Mouse (Mus musculus) kidney, adult 8-10 months (tissue): ENCODE measurements around the gene Vcl.

ENCODE experiments used
- DNase-seq, 2 experiments: peaks; one replicate each; pipeline ENCODE4 v3.0.0; 2022

Vcl gene

DNA sequence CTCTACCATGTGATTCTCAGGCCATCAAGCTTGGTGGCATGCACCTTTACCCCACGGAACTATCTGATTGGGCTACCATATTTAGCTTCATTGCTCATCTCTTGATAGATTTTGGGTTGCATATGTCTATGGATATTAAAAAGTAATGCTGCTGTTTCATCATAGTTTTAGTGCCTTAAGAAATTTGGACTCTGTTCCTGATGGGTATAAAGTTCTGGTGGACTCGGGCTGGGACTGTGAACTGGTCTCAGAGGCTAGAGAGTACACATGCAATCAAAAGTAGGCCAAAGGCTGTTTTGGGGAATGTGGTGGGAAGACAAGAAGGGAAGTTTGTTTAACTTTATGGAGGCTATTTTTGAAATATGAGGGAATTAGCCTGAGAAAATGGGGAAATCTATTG lies 16.1 kb downstream of the Vcl start:
- no peak for DNase-seq

DNA sequence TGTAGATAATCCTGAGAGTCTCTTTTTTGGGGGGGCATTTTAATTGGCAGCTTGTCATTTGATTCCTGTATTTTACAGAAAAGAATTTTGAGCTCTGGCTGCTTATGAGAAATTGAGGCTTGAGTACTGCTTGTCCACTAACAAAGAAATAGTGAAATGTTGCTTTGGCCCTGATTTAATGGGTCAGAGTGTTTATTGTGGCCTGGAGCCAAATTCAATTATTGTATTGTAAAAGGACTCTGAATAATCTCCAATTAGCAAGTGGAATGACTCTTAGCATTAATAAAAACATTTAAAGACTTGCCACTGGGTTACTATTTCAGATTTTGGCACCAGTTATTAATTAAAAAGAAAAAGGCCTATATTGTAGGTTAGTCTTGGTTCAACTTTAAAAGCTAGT lies 26.8 kb downstream of the Vcl start:
- no peak for DNase-seq

DNA sequence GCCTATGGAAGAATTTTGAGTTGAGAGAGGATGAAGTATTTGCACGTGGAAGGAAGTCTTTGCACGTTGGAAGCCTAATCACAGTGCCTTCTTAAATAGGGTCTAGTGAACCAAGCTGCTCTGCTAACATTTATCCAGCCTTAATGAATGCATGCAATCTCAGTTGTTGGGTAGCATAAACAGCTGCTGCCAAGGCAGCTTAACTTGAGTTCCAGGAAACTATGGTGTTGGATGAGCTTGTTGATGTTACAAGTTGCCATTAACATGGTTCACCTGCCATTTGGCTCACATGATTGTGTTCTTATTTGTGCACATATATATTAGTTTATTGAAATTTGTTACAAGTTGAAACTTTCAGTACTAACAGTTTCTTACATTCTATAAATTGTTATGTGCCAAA lies 29.8 kb downstream of the Vcl start:
- no peak for DNase-seq

DNA sequence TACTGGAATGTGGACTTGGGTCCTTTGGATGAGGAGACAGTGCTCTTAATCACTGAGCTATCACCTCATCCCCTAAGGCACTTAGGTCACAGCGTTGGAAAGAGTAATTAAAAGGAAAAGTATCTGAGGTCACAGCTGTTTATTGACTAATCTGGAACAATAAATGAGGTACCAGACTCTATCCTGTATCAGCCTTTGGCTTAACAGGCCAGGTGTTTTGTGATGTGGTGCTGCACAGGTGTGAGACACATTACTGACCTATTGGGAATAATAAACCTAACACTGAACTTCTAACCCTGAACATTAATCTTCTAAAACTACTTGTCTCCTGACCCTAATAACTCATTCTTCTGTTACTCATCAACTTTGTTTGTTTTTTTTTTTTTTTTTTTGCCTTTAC lies 33.3 kb downstream of the Vcl start:
- DNase-seq, result no peak

DNA sequence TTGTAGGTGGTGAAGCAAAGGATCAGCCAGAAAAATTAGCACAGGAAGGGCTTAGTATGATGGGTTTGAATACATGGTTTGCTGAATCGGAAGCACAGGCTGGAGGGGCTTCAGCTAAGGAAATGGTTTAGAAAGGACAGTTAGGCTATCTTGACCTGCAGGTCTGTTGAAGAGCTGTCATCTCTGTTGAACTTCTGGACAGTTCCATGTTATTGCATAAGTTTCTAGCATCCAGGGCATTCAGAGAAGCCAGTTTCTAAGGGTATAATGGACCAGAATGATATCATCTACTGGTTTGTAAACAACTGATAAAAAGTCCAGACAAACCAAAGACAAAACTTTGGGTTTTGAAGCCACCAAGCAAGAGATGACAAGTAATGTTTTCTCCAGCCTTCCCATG lies 33.7 kb downstream of the Vcl start:
- DNase-seq, result no peak

DNA sequence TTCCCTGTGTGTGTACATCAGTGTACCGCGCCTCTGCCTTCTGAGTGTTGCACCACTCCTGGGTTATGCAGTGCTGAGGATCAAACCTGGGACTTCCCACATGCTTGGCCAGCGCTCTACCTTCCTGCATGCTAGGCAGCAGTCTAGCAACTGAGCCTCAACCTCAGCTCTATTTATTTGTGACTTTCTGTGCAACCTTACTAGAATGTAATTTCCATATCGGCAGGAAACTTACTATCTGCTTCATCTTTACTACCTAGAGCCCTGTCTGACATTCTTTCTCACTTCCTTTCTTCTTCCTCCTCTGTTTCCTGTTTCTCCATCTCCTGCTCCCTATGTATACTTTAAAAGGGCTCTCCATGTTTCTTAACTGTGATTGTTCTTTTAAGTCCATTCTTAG lies 34.7 kb downstream of the Vcl start:
- no peak for DNase-seq

DNA sequence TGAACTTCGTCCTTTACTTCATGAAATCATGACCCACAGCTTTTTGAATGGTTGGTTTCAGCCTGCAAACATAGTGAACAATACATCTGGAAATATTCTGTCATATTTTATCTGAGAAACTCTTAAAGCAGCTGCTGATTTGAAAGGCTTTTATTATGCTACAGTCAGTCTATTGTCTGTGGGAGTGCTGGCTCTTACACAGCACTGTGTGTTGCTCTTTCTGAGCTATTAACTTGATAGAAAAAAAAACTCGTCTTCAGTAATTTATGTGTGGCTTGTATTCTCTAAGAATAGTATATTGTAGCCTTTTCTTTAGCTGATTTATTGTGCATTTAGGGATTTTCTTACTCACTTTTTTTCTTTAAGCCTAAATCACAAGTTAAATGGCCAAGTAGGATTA lies 35.1 kb downstream of the Vcl start:
- DNase-seq, result no peak

DNA sequence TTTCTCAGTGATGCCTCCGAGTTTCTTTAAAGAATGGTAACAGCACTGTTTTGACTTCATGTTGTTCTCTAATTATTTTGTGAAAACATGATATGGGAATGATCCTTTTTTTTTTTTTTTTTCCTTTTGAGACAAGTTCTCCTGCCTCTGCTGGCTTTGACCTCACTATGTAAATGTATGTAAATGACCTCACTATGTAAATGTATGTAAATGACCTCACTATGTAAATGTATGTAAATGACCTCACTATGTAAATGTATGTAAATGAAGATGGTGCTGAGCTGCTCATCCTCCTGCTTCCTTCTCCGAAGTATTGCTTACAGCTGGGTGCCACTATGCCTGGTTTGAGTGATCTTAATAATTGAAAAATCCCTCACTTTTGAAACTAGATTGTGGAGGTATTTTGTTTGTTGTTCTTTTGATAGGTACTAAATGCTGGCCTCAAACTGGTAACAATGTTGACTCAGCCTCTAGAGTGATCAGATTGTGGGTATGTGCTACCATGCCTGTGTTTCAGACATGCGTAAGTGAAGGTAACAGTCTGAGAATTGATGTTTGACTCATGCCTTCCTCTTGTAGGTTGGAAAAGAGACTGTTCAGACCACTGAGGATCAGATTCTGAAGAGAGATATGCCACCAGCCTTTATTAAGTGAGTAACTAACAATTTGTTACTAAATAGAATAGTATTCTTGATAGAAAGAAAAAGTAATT lies 37.9 kb downstream of the Vcl start:
- DNase-seq, result no peak

DNA sequence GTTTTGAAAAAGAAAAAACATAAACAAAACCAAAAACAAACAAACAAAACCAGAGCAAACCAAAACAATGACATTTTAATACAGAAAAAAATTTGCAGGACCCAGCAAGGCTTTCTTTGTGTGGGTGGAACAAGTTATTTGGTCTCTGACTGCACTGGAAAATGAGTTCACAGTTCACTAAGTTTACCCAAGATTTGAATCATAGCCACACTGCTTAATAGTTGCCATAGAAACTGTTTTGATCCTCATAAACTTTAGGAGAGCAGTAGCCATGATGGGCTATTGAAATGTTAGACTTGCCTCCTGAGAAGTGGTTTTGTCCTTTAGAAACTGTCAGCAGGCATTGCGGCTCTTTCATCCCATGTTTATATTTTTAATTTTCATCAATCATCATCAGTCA lies 39.9 kb downstream of the Vcl start:
- DNase-seq, result no peak

DNA sequence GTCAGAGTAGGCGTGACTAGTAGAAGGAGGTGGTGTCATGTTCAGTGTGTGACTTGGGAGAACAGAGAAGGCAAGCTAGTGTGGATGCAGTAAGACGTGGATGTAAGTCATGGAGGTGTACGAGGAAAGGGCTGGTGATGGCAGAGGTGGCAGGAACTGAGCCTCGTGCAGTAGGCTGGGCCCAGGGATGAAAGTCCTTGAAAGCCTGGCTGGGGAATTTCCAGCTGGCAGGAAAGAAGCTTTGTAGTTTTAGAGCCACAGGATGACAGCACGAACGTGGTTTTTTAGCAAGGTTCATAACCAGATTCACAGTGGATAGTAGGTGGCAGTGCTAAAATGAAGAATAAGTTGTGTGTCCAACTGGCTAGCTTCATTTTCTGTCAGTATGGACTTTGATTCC lies 41.2 kb downstream of the Vcl start:
- peak; percentile 37 to 56 for DNase-seq

DNA sequence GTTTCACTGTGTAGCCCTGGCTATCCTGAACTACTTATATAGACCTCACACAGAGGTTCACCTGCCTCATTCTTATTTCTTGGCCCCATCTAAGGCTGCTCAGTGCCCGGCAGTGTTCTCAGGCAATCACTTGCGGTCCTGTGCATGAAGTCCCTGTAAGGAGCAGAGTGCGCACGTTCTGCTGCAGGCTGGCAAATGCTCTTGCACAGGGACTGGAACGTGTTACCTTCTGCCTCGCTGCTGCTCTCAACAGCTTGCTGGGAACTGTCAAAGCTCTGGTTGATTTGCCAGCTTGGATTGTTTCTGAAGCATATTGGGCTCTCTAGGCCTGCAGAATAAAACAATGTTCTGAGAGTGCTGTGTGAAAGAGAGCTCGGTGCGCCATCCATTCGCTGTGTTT lies 41.7 kb downstream of the Vcl start:
- DNase-seq, result no peak

DNA sequence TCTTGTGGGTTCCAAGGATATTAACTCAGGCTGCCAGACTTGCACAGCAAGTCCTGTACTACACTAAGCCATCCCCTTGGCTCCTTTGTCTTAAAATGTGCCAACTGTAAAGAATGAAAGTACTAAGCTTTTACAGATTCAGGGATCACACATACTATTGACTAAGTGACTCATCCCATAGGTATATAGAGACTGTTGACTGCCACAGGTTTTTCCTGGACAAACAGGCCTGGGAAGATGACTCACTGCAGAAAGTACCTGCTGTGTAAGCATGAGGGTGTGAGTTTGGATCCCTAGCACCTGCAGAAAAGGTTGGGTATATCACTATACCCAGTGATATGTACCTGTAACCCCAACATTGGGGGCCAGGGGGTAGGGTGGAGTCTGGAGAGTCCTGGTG lies 44.6 kb downstream of the Vcl start:
- DNase-seq, result no peak

DNA sequence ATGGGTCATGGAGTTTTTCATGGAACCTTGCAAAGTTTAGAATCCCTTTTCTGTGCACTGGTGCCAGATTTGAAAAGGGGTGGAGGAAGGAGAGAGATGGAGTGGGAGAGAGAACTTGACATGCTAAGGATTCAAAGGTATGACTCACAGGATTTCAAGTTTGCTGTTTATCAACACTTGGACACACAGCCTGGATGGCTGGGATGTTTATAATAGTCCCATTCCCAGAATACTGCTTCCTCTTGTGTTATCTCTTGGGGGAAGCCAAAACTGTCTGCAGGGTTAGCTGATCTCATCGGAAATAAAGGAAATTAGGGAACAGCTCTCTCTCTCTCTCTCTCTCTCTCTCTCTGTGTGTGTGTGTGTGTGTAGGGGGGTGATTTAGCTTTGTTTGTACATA lies 47.5 kb downstream of the Vcl start:
- no peak for DNase-seq

DNA sequence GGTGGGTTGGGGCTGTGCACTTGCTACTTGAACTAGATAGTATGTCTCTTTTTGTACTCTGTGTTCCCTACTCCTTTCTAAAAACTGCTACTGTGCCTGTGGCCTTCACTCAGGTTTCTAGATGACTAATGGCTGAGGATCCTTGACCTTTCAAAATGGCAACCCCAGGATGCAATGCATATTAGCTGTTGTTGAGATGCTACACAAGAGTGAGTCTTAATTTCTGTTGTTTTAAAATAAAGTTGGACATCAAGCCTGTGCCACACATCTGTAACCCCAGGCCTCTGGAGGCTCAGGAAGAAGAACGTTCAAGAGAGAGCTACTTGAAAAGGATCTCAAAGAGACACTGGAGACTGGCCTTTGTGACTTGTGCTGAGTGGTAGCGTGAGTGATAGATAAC lies 48.5 kb downstream of the Vcl start:
- no peak for DNase-seq

DNA sequence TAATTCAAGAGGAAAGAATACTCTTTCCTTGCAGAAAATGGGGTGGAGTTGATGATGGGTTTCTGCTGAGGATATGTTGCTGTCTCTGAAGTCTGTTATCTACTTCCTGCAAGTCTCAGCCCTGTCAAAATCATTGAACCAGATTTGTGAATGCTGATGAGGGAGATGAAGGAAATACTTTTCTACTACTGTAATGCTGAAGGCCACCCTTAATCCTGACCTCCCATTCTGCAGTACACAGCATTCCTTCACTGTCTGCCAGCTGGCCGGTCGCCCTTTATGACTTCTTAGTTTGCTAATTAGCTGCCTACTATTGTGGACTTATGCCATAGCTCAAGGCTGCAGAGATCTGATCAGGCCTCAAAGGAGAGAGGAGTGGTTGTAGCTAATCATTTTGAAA lies 54.6 kb downstream of the Vcl start:
- DNase-seq, result peak; percentile 88 to 90

DNA sequence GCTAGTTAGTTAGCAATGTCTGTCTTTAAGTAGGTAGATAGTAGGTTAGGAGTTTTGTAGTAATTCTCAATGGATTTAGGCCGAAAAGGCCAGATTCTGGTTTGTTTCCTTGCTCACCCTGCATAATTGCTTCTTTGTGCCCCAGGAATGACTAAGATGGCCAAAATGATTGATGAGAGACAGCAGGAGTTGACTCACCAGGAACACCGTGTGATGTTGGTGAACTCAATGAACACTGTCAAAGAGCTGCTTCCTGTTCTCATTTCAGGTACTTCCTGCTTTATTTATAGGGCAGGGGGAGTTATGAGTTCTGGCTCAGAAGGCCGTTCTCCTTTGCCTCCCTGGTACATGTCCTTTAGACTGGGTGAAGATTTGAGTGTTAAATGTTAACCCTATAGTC lies 56.3 kb downstream of the Vcl start:
- peak in 1 of 2 experiments; percentile 22 for DNase-seq

DNA sequence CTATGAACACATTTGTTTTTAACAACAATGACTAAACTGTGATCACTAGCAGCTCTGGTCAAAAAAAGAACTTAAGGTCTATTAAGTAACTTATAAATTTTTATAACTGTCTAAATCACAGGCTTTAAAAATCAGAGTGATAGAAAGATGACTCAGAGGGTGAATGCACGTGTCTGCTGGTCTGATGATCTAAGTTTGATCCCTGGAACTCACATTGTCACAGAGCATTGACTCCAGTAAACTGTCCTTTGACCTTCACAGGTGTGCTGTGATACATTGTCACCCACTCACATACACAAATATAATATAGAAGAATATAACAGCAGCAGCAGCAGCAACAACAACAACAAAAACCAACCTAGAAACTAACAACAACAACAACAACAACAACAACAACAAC lies 62.3 kb downstream of the Vcl start:
- no peak for DNase-seq

DNA sequence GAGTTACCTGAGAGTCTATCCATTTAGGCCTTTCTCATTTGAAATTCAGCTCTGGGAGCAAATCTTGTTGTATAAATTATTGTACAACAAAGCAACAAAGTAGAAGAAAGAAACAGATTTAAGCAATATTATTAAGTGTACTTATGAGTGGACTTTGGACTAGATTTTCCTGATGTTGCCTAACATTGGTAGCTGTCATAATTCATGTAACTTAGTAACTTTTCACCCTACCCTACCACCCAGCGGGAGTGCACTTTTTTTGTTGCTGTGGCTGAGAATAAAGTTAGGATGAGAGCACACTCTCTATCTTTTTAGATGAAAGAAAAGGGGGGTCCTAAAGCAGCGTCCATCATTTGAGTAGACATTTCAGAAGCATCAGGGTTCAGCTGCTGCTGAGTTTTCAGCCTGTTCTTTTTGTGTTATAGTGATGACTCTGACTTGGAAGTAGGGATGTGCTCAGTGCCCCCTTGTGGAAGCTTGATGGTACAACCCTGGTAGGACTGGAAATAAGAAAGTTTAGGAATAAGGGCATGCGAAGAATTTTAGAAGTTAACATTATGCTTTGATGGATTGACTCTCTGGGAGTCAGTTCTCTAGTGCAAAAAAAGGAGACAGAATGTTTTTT lies 64.0 kb downstream of the Vcl start:
- peak; percentile 41 to 65 for DNase-seq

DNA sequence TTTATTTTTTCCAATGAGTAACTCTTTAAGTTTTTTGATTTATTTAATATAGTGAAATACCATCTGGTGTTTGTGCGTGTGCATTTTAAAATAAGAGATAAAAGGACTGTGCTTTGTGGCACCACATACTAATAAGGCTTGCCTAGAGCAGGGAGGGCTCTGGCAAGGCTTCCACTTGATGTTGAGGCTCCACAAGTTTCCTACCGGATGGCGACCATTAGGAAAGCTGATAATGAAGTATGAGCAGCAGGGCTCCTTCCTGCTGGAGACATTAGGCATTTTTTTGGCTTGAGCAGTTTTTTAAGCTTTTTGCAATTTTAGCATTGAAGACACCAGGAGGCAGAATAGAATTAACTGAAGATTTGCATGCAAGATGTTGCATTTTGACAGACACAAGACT lies 65.3 kb downstream of the Vcl start:
- DNase-seq, result no peak

DNA sequence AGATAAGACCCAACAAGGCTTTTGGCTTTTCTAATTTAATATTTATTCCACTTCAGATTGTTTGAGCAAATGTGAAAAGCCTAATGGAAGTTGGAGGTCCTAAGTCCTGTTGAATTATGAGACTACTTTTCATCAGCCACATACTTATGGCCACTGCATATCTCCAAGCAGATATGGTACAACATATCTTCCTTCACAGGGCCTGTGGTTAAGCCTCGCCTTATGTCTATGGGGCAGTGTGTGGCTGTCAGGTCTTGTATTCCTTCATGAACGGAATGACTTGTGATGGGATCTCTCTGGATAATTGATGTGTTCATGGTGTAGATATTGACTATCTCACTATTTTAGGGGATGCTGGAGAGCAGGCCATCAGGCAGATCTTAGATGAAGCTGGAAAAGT lies 66.3 kb downstream of the Vcl start:
- no peak for DNase-seq

DNA sequence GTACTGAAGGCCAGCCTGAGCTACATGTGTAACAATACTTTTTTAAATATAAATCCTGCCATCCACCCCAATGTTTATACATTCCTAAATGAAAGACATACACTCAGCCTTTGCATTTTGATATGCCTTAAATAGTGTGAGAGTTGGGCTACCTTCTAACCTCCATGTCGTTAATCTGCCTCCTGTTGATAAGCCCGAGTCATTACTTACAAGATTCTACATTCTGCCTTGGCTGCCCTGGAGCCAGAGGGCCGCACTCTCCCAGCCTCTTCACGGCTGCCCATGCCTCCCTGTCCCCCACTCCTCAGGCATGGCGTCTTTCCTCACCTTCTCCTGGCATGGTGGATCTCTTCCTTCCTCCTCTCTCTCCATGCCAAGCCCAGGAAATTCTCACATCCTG lies 67.2 kb downstream of the Vcl start:
- DNase-seq, result no peak

DNA sequence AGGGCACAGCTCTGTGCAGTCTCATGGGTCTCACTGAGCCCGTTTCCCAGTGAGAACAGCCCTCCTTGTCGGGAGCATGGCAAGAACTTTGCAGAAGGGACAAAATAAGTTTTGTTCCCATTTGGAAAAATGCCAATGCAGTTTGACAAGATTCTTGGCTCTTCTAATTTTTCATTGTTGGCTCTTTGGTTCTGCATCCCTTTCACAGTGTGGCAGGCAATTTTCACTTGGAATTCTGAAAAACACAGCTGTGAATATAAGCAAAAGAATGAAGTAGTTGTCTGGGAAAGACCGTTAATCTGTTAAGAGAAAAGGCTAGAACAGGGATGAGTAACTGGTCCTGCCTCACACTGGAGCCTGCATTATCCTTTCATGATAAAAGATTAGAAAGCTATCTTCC lies 68.3 kb downstream of the Vcl start:
- no peak for DNase-seq

DNA sequence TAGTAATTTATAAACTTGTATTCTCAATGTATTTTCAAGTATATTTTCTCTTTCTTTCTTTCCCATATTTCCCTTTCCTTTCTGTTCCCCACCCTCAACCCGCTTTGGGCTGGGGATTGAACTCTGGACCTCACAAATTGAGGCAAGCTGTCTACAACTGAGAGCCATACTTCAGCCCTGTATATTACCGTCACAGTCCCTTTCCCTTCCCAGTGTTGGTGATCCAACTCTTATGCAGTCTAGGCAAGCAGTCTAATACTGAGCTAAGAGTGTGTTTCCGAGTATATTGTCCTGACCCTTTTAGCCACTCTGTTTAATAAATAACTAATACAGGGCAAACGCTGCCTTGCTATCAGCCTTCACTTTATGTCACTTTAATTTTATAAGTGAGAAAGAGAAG lies 70.4 kb downstream of the Vcl start:
- no peak for DNase-seq

DNA sequence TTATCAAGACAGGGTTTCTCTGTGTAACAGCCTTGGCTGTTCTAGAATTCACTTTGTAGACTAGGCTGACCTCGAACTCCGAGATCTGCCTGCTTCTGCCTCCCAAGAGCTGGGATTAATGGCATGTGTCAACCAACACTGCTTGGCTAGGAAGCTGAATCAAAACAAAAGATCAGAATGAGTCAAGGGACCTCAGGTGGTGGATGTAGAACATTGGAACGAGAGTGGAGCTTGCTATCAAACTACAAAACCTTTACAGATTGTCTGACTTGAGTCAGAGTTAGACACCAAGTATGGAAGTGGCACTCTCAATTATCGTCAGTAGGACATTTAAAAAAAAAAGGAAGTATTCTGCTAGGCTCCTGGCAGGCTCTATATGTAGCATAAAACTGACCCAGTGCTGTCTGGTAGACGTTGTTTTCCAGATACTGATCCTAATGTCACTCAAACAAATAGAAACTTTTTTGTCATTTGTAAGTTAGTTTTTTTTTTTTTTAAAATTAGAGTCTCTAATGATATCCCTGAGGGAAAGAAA lies 84.7 kb downstream of the Vcl start:
- no peak for DNase-seq

DNA sequence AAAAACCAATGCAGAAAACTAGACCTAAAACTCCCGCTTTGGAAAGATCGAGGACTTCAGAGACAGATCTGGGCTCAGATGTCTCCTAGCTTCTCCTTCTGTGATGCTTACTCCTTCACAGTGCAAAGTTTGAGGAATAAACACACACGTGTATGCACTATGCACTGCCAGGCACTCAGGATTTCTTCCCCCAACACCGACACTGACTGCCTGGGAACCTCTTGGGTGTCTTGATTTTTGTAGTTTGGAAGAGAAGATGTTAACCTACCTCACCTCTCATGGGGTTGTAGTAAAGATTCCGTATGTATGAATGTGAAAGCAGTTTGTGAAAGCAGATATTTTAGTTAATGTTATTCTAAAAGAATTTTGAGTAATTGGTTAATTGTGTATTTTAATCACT lies 88.7 kb downstream of the Vcl start:
- DNase-seq, result no peak
